Mouse (Mus musculus) stomach, postnatal 0 days (tissue): Measurements from ENCODE around the gene Msgn1.

Experiments
- CTCF ChIP-seq: IDR thresholded peaks from 2 replicates; pipeline ENCODE4 v1.5.1; 2016; ENCODE audit warnings: antibody characterized with exemption, low read depth, mild to moderate bottlenecking, moderate library complexity
- EP300 ChIP-seq: optimal IDR thresholded peaks from 2 replicates; pipeline ENCODE3; 2016; ENCODE audit warnings: antibody characterized with exemption

GRCm38 (mm10) chr12:11230267-11230666, 21.5 kb upstream of the Msgn1 start:
- no peak for TF ChIP-seq CTCF
- TF ChIP-seq EP300: no peak
